Mouse (Mus musculus): ENCODE measurements around the gene Map7d1.
"Not testable (repeated sequence)": the region's sequence is repeated elsewhere in the genome, so short reads cannot be mapped to it uniquely, and the experiment has no call there.

Gene Map7d1

DNA sequence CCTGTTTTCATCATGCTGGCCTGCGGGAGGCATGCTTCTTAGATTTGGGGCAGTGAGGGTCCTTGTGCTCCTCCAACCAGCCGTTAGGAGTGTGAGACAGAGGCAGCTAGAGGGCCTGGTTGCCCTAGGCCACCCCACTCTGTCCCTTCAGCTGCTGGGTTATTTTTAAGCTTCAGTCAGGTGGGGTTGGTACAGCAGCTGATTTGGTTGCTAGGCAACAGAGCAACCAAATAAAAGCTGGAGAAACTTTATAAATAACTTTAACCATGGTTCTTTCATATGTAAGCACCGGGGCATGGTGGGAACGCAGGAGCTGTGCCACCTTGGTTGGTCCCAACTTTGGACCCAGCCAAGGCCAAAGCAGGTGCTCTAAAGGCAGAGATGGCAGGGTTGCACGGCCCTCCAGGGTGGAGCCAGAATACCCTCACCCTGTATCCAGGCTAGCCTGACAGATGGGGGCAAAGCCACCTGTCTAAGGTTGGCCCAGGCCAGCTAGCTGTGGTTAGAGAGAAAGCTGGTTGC lies 18.4 kb downstream of the Map7d1 start:
- DNase-seq: no peak

DNA sequence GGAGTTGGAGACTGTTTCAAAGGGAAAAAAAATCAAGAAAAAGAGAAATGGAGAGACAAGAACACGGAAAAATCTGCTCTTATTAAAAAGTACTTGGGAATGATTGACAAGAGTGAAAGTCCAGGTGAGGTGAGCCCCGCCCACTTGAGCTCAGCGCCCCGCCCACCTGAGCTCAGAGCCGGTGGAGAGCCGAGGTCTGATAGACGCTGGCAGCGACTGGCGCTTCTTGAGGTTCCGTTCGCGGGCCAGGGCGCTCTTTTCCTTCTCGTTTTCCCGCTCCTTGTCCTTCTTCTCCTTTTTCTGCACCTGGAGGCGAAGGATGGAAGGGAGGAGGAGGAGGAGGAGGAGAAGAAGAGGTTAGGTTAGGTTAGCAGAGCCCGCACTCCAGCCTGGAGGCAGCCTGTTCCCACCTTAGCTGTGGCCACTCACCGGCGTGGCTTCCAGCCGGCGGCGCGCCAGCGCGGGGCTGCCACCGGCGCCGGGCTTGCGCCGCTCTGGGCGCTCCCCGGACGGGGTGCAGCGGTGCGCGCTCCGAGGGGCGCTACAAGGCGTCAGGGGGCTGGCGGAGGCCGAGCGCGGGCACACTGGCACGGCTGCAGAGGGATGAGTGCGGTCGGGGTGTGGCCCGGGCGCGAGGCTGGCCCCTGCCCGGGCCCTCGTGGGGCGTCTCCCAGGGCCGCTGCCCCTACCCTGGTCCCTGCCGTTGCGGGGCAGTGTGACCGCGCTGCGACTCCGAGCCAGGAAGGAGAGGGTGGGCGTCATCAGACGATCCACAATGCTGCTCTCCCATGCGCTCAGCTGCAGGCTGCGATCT lies 19.5 kb downstream of the Map7d1 start:
- DNase-seq: no peak

DNA sequence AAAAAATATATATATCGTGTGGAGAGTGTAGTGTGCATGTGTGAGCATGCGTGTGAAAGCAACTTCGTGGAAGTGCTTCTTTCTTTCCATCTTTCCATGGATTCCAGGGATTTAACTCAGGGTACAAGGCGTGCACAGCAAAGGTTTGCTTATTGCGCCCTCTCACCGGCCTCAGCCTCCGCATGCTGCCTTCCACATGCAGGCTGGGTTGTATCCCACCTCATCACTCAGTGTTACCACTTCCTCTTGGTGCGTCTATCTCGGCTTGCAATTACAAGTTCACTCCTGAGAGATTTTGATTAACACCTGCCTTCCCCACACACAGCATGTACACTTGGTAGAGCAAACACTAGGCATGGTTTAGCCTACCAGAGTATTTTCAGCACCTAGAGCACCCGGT lies 21.0 kb downstream of the Map7d1 start:
- no peak for DNase-seq

DNA sequence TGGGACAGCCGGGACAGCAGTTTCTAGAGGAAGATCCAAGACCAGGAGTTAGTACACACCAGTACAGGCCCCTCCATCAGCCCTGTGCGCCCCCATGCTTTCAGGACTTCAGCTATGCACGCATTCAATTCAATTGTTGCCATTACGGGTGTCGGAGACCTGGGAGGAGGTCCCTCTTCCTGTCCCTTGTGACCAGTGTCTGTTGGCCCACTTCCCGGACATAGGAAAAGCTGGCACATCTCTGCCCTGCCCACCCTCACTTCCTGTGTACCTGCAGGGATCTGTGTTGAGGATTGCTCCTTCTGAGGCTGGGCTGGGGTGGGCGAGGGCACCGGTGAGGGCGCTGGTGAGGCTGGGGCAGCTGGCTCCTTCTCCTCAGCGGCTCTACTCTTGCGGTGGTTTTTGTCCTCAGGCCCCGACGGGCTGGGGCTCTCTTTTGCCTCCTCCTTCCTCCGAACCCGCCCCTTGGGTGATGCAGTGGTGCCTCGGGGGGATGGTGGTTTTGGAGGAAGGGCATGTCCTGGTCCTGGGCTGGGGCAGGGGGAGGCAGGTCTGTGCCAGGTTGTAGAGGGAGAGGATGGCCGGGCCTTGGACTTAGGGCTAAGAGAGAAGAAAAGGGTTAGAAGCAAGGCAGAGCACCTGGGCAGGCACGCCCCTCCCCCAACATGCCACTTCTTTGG lies 21.5 kb downstream of the Map7d1 start:
- no peak for DNase-seq

DNA sequence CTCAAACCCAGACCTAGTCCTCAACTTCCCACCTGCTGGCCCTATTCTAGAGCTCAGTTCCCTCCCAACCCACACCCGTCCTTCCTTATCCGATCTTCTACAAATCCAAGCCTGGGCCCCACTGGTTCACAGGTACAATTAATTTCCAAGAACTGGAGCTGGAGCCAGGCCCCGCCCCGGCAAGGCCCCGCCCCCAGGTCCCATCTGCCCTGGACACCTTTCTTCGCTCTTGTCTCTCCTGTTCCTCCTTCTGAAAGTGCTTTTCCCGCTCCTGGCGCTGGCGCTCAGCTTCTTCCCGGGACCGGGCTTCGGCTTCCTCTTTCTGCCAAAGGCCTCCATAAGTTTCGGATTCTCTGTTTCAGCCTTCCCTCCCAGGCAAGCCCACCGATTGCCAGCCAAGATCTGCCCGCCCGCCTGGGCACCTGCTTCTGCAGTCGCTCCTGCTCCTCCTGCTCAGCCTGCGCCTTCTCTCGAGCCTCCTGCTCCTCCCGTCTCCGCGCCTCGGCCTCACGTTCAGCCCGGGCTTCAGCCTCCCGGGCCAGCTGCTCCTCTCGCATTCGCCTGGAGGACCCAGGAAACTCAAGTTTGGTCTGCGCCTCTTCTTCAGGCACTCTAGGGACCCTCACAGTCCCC lies 22.4 kb downstream of the Map7d1 start:
- no peak for DNase-seq

DNA sequence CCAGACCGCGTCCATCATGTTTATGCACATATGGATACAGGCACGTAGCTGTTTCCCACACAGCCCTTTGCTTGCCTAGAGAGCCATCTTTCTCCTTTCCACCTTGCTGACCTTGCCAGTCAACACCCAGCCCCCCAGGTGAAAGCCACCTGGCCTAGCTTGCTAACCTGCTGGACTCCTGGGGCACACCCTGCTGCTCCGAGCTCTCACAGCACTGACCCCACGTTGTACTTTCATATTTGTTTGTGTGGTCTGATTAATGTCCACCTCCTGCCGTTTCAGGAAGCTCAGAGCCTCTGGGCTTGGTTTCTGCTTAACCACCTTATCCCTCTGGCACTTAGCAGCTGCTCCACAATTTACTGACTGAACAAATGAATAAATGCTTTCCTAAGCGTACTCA lies 26.2 kb downstream of the Map7d1 start:
- DNase-seq: no peak

DNA sequence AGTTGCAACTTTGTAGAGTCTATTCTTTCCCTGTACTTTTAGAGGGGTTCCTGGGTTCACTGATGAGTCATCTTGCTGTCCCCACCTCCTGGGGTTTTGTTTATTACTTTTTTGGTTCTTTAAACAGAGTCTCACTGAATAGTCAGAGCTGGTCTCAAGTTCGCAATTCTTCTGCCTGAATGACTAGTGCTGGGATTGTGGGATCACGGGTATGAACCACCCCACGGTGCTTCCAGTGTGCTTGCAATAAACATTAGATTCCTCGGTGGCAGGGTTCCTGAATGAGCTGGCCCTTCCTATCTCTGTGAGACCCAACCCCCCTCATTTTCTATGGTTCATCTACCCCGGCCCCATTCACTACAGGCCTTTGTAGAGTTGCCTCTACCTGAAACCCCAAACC lies 28.0 kb downstream of the Map7d1 start:
- no peak for DNase-seq

DNA sequence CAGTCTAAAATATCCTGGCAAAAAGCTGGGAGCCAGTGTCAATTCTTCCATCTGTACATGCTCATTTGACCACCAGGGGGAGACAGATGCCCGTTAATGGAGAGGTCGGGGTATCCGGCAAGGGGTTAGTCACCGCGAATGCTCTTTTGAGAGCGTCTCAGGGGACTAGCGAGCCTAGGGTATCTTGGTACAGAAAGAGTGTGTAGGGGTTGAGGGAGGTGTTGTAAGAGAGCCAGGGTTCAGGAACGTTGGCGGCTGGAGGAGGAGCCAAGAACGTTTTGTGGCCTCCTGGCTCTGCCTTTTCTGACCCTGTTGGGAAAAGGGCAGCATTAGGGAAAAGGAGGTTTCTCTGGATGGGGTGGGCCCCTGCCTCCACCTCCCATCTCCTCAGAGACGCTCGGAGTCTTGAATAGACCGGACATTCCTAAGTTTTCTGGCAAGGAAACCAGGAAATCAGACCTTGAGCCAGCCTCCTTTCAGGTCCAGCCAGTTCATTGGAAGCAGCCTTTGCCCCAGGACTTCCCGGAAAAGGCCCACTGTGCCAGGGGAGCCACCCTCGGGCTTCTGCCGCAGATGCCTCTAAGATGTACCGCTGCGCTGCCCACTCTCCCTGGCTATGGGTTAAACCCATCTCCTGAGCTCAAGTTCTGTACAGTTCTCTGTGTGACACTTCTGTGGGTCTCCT lies 28.9 kb downstream of the Map7d1 start:
- peak; percentile 91 for DNase-seq

DNA sequence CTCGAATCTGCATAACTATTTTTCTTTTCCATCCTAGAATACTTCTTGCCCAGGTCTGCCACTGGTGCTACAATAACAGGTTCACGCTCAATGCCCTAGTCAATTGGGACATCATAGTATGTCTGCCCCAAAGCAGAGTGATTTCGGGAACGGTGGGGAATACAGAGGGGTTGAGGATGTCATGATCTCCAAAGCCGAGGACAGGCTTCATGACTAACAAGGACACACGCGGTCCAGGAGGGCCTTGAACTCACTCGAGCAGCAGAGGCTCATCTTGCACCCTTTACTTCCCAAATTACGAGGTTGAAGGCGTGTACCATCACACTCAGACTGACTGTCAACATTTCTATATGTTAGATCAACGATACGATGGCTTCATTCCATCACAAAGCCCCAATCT lies 29.5 kb downstream of the Map7d1 start:
- DNase-seq: no peak

DNA sequence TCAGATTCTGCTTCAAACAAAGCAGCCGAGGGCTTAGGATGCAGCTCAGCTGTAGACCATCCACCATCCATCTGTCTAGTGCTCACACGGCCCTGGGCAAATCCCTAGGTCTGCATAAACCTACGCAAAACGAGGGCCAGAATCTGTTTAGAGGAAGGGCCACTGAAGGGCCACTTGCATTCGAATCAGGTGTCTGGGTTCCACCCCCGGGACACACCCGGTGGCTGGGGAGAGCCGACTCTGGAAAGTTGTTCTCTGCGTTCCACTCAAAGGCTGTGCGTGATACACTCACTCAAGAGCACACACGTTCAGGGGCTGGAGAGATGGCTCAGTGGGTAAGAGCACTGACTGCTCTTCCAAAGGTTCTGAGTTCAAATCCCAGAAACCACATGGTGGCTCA lies 33.5 kb downstream of the Map7d1 start:
- DNase-seq: no peak

DNA sequence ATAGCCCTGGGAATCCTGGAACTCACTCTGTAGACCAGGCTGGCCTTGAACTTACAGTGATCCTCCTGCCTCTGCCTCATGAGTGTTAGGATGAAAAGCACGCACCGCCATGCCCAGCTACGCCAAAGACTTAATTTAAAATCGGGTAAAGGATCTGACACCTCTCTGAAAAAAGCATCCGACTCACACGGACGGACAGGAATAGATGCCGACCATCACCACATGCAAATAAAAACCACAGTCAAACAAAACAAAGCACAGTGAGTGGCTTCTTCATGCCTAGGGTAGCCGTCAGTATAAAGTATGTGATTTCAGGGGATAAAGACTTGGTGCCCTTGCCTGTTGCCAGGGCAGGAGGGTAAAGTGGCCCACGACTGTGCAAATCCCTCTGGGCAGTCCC lies 36.1 kb downstream of the Map7d1 start:
- DNase-seq: no peak

DNA sequence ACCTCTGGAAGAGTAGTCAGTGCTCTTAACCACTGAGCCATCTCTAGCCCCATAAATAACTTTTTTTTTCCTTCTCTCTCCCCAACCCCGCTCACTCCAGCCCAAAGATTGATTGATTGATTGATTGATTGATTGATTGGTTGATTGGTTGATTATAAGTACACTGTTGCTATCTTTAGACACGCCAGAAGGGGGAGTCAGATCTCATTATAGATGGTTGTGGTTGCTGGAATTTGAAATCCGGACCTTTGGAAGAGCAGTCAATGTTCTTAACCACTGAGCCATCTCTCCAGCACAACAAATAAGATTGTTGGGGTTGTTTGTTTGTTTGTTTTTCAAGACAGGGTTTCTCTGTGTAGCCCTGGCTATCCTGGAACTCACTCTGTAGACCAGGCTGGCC lies 36.6 kb downstream of the Map7d1 start:
- DNase-seq: not testable (repeated sequence)

DNA sequence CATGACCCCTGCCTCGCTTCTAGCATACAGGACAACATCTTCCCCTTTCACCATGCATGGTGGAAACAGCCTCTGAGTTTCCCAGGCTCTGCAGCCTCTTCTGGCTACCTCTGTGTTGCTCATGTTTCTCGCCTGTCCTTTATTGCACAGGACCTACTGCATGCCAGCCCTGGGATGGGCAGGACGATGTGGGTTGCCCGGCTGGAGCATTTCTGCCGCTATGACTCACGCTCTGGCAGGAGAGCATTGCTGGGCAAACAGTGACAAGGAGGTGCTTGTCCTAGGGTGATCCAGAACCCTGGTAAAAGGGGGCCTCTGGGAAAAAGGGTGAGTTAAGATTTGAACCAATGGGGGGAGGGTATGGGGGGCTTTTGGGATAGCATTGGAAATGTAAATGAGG lies 38.4 kb downstream of the Map7d1 start:
- DNase-seq: no peak

DNA sequence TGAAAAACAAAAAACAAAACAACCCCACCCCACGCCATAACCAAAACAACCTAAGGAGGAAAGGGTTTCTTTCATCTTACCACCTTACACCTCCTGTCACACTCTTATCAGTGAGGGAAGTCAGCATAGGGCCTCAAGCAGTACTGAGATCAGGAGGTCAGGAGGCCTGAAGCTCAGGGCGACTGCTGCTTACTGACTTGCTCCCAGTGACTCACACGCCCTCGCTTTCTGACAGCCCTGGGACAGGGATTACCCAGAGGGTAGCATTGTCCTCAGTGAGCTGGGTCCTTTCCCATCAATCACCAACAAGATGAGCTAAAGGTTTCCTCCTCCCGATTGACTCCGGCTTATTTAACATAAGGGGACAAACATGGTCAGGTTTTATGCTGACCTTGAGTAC lies 49.1 kb downstream of the Map7d1 start:
- no peak for DNase-seq

DNA sequence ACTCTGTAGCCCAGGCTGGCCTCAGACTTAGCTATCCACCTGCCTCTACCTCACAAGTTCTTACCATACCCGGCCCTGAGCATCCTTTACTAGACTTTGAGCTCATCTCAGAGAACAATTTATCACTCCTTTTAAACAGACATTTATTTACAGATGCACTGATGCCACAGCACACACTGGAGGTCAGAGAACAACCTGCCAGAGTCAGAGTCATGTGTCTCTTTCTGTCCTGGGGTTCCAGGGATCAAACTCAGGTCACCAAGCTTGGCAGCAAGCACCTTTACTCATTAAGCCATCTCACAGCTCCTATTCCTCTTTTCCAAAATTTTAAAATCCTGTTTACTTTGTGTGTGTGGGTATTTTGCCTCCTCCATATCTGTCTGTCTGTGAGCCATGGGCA lies 50.8 kb downstream of the Map7d1 start:
- no peak for DNase-seq

DNA sequence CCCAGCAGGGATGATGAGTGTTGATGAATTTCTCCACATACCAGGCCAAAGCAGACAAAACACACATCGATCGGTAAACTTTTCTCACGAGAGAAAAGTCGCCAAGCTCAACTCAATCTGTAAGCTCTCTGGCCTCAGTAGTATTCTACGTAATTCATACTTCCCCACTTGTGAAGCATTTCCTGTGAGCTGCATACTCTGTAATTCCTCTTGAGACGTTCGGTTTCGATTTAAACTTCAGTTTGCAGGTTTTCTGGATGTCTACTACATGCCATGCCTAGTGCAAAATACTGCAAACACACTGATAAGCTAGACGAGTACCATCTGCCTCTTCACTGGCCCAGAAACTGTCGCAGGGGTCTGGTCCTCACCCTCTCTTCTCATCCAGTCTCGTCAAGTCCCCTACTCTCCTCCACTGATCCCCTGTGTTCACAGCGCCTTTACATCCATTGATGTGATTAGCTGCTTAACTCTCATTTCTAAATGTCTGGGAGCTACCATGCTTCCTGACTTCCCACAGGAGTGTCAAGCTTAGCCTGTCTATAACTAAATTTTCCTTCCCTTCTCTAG lies 51.4 kb downstream of the Map7d1 start:
- no peak for DNase-seq

DNA sequence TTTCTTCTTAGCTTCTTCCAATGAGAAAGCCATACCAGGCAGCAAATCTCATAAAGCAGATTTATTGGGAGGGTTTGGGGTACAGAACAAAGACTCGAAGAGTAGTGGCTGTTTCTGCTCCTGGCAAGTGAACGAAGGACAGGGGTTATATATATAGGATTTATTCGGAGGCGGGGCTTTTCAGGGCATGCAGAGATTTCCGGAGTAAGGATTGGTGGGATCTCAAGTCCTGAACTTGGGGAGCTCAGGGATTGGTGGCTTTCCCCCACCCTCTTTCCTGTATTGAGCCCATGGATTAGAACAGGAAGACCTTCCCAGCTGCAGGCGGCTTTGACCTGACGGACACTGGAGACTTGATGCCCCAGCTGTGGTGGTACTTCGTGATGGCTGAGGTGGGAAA lies 52.1 kb downstream of the Map7d1 start:
- DNase-seq: no peak

DNA sequence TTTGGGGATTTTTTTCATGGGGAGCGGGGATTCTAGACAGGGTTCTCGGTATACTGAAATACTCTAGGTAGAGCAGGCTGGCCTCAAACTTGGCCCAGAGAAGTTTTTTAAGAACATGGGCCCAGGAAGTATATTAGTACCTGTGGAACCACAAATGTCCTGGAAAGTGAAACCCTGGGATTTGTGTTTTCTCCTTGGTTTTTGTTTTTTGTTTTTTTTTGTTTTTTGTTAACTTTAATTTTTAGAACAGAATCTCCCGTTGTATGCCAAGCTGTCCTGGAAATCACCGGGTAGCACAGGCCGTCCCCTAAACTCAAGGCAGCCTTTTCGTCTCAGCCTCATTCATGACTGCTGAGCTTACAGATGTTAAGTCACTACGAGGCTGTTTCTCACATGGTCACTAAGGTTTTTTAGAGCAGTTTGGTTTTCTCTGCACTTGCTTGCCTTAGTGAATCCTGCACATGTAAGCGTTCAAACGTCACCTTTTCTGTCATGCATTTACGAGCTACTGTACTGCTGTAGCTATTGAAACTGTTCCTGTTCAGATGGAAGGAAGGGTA lies 52.7 kb downstream of the Map7d1 start:
- DNase-seq: no peak

DNA sequence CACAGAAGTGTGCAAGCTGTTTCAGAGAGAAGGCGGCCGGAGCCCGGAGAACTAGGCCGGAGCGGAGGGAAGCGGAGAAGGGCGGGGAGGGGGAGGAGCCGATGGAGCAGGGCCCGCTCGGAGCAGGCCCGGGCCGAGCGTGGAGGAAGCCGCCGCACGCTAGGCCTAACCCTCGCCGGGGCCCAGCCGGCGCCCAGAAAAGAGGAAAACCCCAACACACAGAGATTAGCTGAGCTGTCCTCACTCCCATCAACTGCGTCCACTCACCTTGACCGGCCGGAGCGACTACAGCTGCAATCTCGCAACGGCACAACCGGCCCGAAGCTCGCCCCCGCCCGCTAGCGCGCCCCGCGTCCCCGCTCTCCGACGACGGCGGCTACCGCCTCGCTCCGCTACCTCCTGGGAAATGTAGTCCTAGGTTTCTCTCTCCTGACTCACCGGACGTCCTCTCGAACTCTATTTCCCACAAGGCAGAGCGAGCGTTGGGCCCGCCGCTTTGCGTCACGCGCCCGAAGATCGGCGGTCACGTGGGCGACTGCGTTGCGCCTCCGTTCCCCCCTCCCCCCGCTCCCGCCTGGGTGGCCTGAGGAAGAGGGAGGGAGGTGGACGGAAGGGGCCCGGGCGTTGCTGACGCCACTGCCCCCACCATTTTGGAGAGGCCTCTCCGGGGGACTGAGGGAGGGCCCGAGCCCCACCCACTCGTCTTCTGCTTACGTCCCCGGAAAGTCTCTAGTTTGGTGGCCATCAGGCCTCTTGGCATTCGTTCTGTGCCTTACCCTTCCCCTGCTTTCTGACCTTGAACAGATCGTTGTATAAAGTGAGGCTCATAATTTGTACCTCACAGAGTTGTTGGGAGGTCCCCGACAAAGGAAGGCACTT lies 53.6 kb downstream of the Map7d1 start, which contains the start of gene Thrap3:
TSS of gene Thrap3 (minus strand) at position 458 of the 879 bp plus-strand sequence.
- DNase-seq: peak; percentile 99

DNA sequence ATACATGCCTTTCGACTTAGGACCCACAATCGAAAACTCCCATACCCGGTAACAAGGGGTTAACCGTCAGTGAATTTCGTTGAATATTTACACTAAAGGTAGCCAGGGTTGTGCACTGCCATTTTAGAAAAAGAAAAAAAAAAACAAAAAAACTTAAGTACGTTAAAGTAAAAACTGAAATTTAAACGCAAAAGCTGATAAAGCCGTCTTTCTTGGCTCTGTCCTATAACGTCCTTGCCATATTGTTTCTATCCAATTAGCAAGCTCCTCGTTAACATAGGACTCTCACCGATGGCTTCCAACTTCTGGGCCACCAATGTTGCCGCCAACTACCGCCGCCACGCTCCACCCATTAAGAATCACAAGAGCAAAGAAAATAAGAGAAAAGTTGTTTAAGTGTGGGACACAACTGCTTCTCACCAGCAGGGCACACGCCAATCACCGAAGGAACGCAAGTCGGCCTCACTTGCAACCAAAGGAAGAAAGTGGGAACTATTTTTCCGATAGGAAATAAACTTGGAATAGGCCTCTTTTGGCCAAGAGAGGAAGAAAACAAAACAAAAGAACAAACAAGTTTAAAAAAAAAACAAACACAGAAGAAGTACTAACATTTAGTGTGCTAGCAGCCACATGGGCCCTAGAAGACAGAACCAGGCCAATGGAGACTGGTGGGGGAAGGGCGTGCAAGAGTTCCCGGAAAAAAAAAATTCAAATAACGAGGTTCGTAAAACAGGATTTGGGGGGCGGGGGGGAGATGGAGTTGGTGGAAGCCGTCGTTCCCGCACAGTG lies 54.4 kb downstream of the Map7d1 start:
- DNase-seq: no peak

DNA sequence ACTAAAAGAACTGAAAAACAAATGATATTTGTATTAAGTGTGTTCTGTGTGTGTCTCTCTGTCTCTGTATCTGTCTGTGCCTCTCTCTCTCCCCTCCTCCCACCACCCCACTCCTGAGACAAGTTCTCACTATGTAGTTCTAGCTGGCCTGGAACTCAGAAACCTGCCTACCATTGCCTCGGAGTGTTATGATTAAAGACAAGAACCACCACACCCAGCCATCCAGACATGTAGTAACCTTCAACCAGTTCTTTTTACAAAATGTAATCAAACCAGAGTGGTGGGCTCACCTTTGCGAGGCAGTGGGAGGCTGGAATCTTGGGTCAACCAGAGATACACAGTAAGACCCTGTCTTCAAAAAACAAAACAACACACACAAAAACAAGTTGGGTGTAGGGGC lies 55.5 kb downstream of the Map7d1 start:
- no peak for DNase-seq

All from right cerebral cortex, postnatal 4 days (tissue).